Mouse (Mus musculus): Measurements from ENCODE around the gene Grik5. TPM values are rescaled to one million over a fixed set of nuclear protein-coding genes. Genes with fewer than 3 reads are reported as not detected.

Gene Grik5
- polyA plus RNA-seq, 2 experiments, result 11.8 to 84.9 TPM

GRCm38 (mm10) chr7:25087256-25087912, 15.2 kb upstream of the Grik5 start:
- Histone ChIP-seq H3K9me3 (ENCODE audit: control insufficient read depth, low read length) (no peaks in the 10 kb centered on the region), H3K4me1 (ENCODE audit: control insufficient read depth, insufficient read depth, low read length) (no peaks in the 10 kb centered on the region), H3K27me3 (ENCODE audit: control insufficient read depth, insufficient read depth, low read length) (no peaks in the 10 kb centered on the region), H3K4me2 (replicated peaks; ENCODE audit: low read depth, low read length, severe bottlenecking) (no peak overlapping the region), H3K4me3 (replicated peaks; ENCODE audit: low read length) (no peak overlapping the region), H3K27ac (replicated peaks; ENCODE audit: low read depth, low read length) (no peak overlapping the region), H3K36me3 (ENCODE audit: control insufficient read depth, insufficient read depth, low read length) (peaks cover 35% of the 10 kb centered on the region), H3K9ac (ENCODE audit: low read depth, low read length, severe bottlenecking) (no peak overlapping the region)
- 66% methylated on average over 10 of the region's 10 CpGs for WGBS
- DNase-seq (ENCODE audit: low spot score), result no peak
- no peak for ATAC-seq (ENCODE audit: low FRiP score, low read depth)
- no peak for TF ChIP-seq POLR2A (IDR thresholded peaks at IDR 0.05; ENCODE audit: borderline replicate concordance, extremely low read depth, insufficient read depth, insufficient read length)

GRCm38 (mm10) chr7:25086656-25087055, 14.5 kb upstream of the Grik5 start:
- Histone ChIP-seq H3K9me3 (ENCODE audit: control insufficient read depth, low read length) (no peaks in the 10 kb centered on the region), H3K4me1 (ENCODE audit: control insufficient read depth, insufficient read depth, low read length) (no peaks in the 10 kb centered on the region), H3K27me3 (ENCODE audit: control insufficient read depth, insufficient read depth, low read length) (no peaks in the 10 kb centered on the region), H3K36me3 (ENCODE audit: control insufficient read depth, insufficient read depth, low read length) (peaks cover 42% of the 10 kb centered on the region), H3K4me3 (replicated peaks; ENCODE audit: low read length) (no peak overlapping the region), H3K27ac (replicated peaks; ENCODE audit: low read depth, low read length) (no peak overlapping the region), H3K9ac (ENCODE audit: low read depth, low read length, severe bottlenecking) (no peak overlapping the region), H3K4me2 (replicated peaks; ENCODE audit: low read depth, low read length, severe bottlenecking) (no peak overlapping the region)
- TF ChIP-seq POLR2A (IDR thresholded peaks at IDR 0.05; ENCODE audit: borderline replicate concordance, extremely low read depth, insufficient read depth, insufficient read length), result no peak
- DNase-seq (ENCODE audit: low spot score) (no peak), ATAC-seq (ENCODE audit: low FRiP score, low read depth) (no peak)
- 53% methylated on average over 3 of the region's 3 CpGs for WGBS

- Histone ChIP-seq H3K4me2 (replicated peaks; ENCODE audit: low read depth, low read length, severe bottlenecking) (no peak overlapping the region), H3K9ac (ENCODE audit: low read depth, low read length, severe bottlenecking) (no peak overlapping the region), H3K4me1 (ENCODE audit: control insufficient read depth, insufficient read depth, low read length) (no peaks in the 10 kb centered on the region), H3K4me3 (replicated peaks; ENCODE audit: low read length) (no peak overlapping the region), H3K36me3 (ENCODE audit: control insufficient read depth, insufficient read depth, low read length) (peaks cover 62% of the 10 kb centered on the region), H3K27ac (replicated peaks; ENCODE audit: low read depth, low read length) (no peak overlapping the region), H3K9me3 (ENCODE audit: control insufficient read depth, low read length) (no peaks in the 10 kb centered on the region), H3K27me3 (ENCODE audit: control insufficient read depth, insufficient read depth, low read length) (no peaks in the 10 kb centered on the region)
- TF ChIP-seq POLR2A (IDR thresholded peaks at IDR 0.05; ENCODE audit: borderline replicate concordance, extremely low read depth, insufficient read depth, insufficient read length), result no peak
- WGBS, result 88% methylated on average over 5 of the region's 5 CpGs
- ATAC-seq (ENCODE audit: low FRiP score, low read depth) (no peak), DNase-seq (ENCODE audit: low spot score) (no peak)
These were observed 12.5 kb upstream of the Grik5 start for GRCm38 (mm10) chr7:25084621-25085020.

- no peak for TF ChIP-seq POLR2A (IDR thresholded peaks at IDR 0.05; ENCODE audit: borderline replicate concordance, extremely low read depth, insufficient read depth, insufficient read length)
- no peak overlapping the region for H3K4me3 ChIP-seq (replicated peaks; ENCODE audit: low read length)
- ATAC-seq (ENCODE audit: low FRiP score, low read depth) (no peak), DNase-seq (ENCODE audit: low spot score) (no peak)
- H3K27ac ChIP-seq (replicated peaks; ENCODE audit: low read depth, low read length), result no peak overlapping the region
- no peak overlapping the region for H3K4me2 ChIP-seq (replicated peaks; ENCODE audit: low read depth, low read length, severe bottlenecking)
- H3K4me1 ChIP-seq (ENCODE audit: control insufficient read depth, insufficient read depth, low read length), result peaks cover 11% of the 10 kb centered on the region
- H3K27me3 ChIP-seq (ENCODE audit: control insufficient read depth, insufficient read depth, low read length), result no peaks in the 10 kb centered on the region
- no peaks in the 10 kb centered on the region for H3K9me3 ChIP-seq (ENCODE audit: control insufficient read depth, low read length)
- WGBS, result 85% methylated on average over 4 of the region's 4 CpGs
- H3K36me3 ChIP-seq (ENCODE audit: control insufficient read depth, insufficient read depth, low read length), result peaks cover 67% of the 10 kb centered on the region
- no peak overlapping the region for H3K9ac ChIP-seq (ENCODE audit: low read depth, low read length, severe bottlenecking)
These were observed 10.4 kb upstream of the Grik5 start for GRCm38 (mm10) chr7:25082510-25082909.

GRCm38 (mm10) chr7:25080431-25080830, 8.3 kb upstream of the Grik5 start:
- H3K4me3 ChIP-seq (replicated peaks; ENCODE audit: low read length), result no peak overlapping the region
- H3K36me3 ChIP-seq (ENCODE audit: control insufficient read depth, insufficient read depth, low read length), result peaks cover 62% of the 10 kb centered on the region
- WGBS, result 90% methylated on average over 13 of the region's 13 CpGs
- no peak overlapping the region for H3K9ac ChIP-seq (ENCODE audit: low read depth, low read length, severe bottlenecking)
- no peak for TF ChIP-seq POLR2A (IDR thresholded peaks at IDR 0.05; ENCODE audit: borderline replicate concordance, extremely low read depth, insufficient read depth, insufficient read length)
- H3K27ac ChIP-seq (replicated peaks; ENCODE audit: low read depth, low read length), result no peak overlapping the region
- no peak for ATAC-seq (ENCODE audit: low FRiP score, low read depth)
- H3K4me2 ChIP-seq (replicated peaks; ENCODE audit: low read depth, low read length, severe bottlenecking), result no peak overlapping the region
- no peaks in the 10 kb centered on the region for H3K27me3 ChIP-seq (ENCODE audit: control insufficient read depth, insufficient read depth, low read length)
- H3K4me1 ChIP-seq (ENCODE audit: control insufficient read depth, insufficient read depth, low read length), result peaks cover 11% of the 10 kb centered on the region
- no peak for DNase-seq (ENCODE audit: low spot score)
- no peaks in the 10 kb centered on the region for H3K9me3 ChIP-seq (ENCODE audit: control insufficient read depth, low read length)
